Mouse (Mus musculus) small intestine, adult 2 months (tissue): ENCODE measurements around the gene Padi6.

Experiments used
- CTCF ChIP-seq: fragments of 200-500 bp; IDR thresholded peaks from 2 replicates; pipeline ENCODE4 v1.5.1; 2012; ENCODE audit warnings: low read depth, mild to moderate bottlenecking, control low read depth, inconsistent platforms, low read length, moderate library complexity, mixed read lengths; ENCODE audit not compliant: insufficient replicate concordance, insufficient read length; ENCODE audit errors: extremely low read depth
- POLR2A ChIP-seq: fragments of 200-500 bp; IDR thresholded peaks from 2 replicates; pipeline ENCODE4 v1.6.1; 2012; ENCODE audit warnings: low read depth, mild to moderate bottlenecking, control low read depth, inconsistent platforms, low read length, moderate library complexity

- TF ChIP-seq CTCF: no peak
- TF ChIP-seq POLR2A: no peak
These were observed 38.3 kb downstream of the Padi6 start for GRCm38 (mm10) chr4:140704166-140704565.
